Mouse (Mus musculus) left cerebral cortex, adult 9 months (tissue): ENCODE measurements around the gene Prpf8.
"Not testable (repeated sequence)": the region's sequence is repeated elsewhere in the genome, so short reads cannot be mapped to it uniquely, and the experiment has no call there.

Experiments used
- DNase-seq, 2 experiments: peaks; one replicate each; pipeline ENCODE4 v3.0.0; 2022; ENCODE audit warnings: low spot score in 2 of 2

Prpf8 gene

DNA sequence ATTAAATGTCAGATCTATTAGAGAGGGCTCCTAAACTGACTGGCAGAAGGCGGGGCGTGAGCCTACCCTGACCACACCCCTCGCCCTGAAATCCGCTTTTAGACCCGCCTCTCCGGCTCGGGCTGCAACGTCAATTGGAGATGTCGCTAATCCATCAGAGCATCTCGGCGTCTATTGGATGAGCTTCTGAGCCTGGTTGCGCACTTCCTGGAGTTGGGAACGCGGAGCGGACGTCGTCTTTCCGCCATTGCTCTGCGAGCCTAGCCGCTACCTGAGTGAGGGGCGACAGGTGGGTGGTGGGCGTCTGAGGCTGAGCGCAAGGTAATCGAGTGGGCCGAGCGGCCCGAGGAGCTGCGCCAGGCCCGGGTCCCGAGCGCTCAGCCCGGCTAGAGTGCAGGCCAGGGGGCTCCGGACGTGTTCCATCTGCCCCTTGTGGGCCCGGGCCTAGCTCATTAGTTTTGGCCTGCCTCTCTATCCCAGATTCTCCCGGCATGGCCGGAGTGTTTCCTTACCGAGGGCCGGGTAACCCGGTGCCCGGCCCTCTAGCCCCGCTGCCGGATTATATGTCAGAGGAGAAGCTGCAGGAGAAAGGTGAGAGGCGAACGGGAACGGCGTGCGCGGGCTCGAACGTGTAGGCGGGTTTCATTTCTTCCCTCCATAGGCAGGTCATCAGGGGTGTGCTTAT, at the start of gene Prpf8:
Gene Prpf8, plus strand, starts transcription at position 216 of the 685 bp plus-strand sequence.
- peak; percentile 95 to 100 for DNase-seq

DNA sequence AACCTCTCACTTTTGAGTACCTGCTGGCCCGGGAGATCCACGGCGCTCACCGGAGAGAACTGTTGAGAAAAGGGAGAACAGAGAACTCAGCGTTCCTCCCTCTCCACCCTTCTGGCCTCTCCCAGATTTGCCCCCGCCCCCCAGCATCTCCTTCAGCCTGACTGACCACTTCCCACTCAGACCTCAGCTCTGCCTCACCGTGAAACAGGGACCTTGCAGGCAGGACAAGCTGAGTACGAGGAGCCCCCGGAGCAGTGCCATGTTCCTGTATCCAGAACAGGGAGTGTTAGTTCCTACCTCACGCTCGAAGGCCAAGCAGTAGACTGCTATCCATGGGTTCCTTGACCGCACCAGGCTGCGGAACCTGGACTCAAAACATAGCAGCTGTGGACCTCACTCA, 48.4 kb upstream of the Prpf8 start:
- DNase-seq, result no peak

DNA sequence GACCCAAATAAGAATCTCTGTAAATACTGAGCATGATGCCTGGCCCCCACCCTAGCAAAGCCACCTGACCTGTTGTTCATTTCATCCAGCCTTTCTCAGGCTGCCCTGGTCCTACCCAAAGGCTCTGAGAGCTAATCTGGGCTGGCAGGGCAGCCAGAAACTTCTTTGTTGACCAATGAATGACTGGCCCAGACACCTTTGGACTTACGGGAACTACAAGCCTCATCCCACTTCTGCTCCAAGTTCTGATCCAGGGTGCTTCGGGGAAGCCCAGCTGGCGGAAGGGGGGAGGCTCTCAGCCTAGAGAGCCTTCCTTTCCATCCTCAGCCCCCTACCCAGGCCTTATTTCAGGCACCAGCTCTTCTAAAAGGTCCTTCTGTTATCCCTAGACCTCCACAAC, 47.8 kb upstream of the Prpf8 start:
- DNase-seq, result no peak

DNA sequence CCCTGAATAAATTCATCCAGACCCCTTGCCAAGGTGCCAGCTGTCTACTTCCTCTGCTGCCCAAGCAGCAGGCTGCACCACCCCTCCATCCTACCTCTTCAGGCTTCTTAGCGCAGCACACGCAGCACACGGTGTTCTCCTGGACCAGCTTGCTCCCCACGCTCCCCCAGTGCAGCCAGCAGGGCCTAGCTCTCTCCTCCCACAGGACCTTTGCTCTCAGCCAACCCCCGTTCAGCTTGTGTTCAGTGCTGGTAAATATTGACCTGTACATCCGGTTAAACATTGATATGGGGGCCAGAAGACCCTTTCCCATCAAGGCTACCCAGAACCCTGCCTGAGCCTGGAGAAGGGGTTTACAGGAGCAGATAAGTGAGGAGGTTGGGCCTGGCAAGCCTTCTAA, 47.3 kb upstream of the Prpf8 start, which contains the start of gene Serpinf2:
Gene Serpinf2, minus strand, starts transcription at position 229 of the 400 bp plus-strand sequence.
- DNase-seq, result no peak

DNA sequence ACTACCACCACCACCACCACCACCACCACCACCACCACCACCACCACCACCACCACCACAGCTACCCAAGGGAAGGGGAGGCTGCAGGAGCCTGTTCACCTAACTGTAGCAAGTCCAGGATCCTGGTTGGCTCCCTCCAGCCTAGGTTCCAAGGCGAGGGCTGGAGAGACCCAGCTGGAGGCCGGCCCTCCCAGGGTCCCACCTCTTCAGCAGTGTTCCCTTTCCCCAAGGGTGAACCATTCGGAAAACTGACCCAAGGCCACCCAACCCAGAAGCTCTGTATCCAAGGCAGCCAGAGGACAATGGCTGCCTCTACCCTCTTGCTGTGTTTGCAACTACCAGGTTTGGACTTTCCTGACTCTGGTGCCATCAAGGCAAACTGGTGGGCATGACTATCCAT, 46.7 kb upstream of the Prpf8 start:
- DNase-seq, result no peak

DNA sequence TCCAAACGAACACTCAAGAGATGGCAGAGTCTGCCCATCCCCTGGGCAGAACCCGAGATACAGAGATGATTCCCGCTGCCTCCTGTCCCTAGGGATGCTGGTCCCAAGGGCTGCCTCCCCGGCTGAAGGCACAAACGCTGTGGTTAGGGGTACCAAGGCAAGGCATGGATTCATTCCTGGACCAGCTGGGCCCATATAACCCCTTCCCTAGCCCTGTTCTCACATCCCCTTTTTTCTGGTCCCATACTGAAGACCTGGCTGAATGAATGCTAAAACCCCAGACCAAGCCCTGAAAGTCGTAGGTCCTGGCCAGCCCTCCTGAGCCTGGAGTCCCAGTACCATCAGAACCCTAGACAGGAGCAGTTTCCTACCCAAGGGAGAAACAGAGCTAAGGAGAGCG, 45.6 kb upstream of the Prpf8 start:
- no peak for DNase-seq

DNA sequence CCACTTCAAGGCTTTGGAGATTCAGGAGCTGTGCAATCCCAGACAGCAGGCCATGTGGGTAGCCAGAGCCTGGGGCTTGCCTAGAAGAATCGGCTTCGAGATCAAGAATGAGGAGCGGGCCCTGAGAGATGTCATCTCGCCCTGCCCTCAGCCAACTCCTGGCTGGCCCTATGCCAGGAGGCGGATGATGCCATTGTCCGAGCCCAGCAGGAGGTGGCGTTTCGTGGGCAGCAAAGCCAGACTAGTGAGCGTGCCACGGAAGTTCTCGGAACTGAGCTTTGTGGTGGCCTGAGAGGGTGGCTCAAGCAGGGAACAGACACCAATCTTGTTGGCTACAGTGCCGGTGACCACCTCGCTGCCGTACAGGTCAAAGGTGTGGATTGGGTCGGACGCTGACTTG, 45.0 kb upstream of the Prpf8 start:
- no peak for DNase-seq

DNA sequence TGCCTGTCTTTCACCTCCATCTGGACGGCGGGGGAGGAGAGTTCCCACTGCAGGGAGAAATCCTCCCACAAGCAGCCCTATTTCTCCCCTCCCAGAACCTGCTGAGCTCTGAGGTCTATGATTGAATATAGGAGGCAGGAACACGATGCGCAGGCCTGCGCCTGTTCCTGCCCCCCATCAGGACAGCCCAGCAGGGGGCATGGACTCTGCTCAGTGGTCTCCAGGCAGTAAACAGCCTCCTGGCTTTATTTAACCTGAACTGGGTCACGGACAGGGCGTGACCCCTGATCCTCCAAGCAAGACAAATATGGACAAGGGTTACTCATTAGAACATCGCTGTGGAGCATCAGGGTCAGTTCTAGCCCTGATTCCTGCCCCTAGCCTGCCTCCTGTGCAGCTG, 42.9 kb upstream of the Prpf8 start:
- no peak for DNase-seq

DNA sequence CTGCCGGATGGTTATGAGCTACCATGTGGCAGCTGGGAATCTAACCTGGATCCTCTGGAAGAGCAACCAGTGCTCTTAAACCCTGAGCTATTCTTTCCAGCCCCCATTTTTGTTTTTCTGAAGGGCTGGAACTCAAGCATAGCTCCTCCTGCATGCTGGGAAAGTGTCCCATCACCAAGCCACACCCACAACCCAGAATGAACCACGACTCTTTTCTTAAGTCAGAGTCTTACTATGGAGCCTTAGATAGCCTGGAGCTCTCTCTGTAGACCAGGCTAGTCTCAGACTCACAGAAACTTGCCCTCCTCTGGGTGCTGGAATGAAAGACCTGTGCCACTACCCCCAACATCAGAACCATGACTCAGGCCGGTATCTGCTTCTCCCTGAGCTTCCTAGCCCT, 38.0 kb upstream of the Prpf8 start:
- DNase-seq, result no peak

DNA sequence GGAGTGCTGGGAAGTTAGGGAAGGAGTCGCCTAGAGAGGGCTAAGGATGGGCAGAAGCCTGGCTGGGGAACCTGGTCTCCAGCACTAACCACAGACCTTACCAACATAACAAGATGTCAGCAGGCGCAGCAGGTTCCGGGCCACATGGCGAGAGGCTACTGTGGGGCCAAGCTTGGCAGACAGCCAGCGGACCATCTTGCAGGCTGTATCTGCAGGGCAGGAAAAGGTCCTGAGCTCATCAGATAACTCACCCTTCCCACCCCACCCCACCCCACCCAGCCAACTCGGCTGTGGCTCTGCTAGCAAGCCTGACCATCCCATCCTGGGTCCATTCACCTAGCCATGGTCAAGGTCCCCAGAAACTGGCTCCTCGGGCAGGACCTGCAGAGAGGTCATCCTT, 36.9 kb upstream of the Prpf8 start:
- DNase-seq, result no peak

DNA sequence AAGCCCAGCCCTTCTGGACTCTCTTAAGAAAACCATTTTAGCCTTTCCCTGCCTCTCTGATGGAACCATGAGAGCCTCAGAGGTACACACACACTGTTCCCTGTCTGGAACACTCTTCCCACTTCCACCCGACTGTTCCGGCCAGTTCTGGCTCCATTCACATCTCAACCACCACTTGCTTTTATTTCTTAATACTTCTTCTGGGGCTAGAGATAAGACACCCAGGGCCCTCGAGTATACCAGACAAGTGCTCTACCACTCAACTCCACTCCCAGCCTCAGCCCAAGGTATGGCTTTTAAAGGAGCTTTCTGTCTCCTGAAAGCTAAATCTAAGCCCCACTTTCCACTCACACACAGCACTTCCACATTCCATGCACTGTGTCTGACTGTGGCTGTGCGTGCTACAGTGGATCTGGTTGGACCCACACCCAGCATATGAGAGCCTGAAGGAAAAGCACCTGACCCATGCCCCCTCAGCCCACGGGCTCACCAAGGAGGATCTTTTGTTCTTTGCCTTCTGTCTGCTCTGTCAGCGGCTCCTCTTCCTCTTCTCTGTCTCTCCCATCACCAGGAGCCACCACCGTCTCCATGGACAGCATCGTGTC, 36.2 kb upstream of the Prpf8 start:
- no peak for DNase-seq

DNA sequence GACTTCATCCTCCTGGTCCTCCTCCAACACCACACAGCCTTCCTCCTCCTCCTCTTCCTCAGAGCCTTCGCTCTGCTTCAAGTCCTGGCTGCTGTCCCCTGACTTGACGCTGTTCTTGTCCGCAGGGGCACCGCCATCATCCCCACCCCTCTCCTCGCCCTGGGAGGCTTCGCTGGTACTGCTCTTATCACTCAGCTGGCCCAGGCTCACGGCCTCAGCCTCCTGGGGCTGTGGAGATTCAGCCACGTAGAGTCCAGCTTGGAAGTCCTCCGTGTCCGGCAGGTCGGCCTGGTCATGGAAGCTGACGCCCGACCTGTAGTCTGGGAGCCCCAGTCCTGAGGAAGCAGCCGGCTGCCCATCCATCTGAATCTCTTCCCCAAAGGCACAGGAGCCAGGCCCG, 35.7 kb upstream of the Prpf8 start:
- no peak for DNase-seq

DNA sequence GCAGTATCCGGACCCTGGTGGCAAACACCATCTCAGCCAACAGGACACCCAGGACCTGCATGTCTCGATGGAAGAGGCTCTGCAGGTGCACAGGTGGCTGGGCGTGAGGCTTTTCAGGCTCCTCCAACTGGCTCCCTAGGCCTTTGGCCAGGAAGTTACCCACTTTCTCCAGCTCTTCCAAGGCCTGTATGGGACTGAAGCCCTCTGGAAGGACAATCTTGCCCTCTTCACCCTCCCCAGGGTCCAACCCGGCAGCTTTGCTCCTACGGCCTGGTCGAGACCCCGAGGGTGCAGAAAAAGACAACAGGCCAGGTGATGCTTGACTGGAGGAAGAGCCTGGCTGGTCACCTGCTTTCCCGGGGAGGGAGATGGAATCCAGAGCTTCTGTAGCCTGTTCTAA, 34.5 kb upstream of the Prpf8 start:
- DNase-seq, result no peak

DNA sequence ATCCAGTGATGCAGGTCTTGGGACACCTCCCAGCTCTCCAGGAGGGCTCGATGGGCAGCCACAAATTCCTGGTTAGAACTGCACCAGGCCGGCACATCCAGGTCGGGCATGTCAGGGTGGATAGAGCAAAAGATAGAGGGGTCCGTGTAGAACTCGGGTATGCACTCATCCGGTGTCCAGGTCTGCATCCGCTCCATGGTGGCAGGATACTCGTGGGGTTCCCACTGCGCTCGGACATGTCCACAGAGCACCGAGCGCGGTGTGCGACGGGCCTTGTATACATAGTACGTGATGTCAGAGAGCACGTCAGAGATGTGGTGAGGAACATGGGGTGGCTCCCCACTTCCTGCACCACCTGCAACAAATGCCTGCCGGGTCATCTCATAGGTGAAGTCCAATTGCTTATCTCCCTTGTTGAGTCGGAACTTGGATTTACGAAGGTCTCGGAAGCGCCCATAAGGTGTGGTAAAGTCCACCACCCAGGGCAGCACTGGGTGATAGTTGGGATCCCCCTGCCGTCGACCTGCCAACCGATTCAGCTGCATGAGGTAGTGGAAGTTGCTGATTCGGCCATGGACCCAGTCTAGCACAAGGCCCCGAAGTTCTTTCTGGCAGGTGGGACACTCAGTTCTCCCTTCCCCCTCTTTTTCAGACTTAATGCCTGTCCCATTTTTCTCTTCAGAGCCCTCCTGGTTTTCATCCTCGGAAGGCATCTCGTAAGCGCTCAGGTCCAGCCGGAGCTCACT, 33.6 kb upstream of the Prpf8 start:
- DNase-seq, result no peak

DNA sequence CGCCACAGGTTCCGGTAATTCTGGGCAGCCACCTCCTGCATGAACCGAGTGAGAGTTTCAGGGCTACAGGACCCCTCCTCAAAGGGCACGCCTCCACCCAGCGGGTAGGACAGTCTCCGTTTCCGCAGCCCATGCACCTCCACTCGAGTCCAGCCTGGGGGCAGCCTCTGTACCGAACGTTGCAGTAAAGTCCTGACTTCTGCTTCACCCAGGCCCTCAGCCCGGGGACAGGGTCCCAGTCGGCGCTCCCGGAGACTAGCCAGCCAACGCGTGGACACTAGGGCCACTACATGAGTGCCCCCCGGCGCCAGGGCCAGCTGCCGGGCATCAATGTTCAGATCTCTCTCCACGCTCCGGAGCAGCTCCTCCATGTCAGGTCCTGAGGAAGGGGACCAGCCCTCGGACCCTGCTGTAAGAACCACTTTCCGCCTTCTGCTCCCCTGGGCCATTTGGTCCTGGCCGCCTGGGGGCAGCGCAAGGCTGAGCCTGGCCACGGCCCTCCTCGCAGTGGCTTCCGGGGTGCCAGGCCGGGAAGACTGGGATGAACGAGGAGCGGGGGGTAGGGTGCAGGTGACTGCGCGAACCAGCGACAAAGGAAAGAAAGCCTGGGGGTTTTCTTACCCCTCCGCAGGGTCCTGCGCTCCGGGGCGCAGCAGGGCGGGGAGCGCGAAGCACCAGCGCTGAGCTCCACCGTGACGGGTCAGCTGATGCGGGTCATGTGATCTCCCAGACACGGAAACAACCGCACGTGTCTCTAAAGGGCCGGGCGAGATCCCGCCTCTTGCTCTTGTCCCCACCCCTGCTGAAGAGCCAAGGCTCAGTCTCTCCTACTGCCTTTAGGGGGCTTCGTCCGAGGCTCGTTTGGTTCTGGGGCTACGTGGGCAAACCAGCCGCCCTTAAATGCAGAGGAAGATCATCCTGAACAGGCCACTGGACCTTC, 32.4 kb upstream of the Prpf8 start, which contains the start of gene Wdr81:
Gene Wdr81, minus strand, starts transcription at position 727 of the 940 bp plus-strand sequence.
- peak in 1 of 2 experiments; percentile 88 for DNase-seq

DNA sequence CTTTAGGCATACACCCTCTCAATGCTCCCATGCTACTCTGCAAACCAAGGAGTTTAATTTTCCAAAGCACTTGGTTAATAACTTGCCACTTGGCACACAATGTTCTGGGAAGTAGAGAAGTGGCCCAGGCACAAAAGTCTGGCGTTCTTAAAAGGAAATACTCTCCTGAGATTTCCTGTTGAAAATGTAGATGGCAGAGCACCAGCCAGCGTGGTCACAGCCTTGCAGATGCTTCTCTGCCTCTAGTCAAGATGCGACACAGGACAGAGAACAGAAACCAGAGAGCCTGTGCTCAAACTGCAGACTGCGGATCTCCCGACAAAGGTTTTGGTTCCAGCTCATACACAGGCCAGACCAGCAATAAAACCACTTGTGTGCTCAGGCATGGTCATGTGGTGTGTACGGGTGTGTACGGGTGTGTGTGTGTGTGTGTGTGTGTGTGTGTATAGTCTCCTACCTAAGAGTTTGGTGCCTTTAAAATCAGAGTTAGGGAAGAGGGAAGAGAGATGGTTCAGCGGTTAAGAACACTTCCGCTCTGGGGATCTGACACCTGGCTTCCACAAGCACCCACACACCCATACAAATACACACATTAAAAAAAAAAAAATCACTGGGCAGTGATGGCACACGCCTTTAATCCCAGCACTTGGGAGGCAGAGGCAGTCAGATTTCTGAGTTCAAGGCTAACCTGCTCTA, 31.4 kb upstream of the Prpf8 start:
- no peak for DNase-seq

DNA sequence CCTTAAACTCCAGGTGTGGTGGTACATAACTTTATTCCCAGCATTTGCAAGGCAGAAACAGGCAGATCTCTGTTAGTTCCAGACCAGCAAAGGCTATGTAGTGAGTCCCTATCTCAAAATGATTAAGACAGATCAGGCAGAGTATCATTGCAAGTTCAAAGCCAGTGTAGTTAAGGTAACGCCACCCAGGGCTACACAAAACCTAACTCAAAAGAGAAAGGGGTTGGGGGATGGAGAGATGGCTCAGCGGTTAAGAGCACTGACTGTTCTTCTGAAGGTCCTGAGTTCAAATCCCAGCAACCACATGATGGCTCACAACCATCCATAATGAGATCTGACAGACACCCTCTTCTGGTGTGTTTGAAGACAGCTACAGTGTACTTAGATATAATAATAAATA, 30.6 kb upstream of the Prpf8 start:
- DNase-seq, result not testable (repeated sequence)

DNA sequence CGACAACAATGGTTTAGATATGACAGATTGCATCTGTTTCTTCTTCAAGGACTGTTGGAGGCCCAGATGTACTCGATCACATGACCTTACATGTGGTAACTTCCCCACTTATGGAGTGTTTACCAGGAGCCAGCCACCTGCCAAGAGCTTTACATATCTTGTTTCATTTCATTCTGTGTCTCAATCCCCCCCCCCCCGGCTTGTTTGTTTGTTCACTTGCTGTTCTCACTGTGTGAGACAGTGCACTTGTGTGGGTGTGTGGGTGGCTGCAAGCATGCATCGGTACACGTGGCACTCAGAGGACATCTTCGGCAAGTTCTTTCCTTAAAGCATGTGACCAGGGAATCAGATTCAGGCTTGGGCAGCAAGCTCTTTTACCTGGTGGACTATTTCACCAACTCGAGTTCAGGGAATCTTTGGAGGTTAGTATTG, 30.2 kb upstream of the Prpf8 start:
- DNase-seq, result no peak

DNA sequence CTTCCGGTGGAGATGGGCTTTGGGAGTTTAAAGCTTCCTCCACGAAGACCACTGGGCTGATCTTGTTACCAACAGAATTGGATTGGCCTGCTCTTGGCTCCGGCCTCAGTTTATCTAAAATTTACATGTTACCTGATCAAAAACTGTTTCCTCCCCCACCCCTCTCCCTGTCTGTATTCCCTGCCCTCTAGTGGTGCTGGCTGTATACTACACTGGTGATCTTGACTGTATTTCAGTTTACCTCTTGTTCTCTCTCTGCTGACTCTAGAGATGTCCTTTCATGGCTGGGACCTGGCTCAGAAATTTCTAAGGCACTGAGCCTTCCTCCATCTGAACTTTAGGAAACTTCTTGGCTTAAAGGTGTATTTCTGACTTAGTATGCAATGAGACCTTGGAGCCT, 28.4 kb upstream of the Prpf8 start:
- no peak for DNase-seq

DNA sequence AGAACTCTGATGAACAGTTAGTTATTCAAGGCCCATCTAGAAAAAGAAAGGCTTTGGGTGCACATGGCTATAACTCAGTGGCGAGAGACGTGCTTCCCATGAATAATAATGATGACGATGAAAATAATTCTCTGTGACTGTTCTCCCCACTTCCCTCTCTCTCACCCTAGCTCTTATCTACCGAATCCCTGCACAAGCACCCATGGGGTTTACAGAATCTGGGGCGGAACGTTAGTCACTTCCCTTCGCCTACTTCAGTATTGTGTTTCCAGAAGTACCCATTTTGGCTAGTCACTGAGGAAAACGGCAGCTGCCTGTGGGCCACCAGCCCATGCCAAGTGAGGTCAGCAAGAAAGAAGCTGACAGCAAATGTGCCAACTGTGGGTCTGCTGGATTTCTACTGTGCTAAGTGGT, 28.0 kb upstream of the Prpf8 start:
- DNase-seq, result no peak

DNA sequence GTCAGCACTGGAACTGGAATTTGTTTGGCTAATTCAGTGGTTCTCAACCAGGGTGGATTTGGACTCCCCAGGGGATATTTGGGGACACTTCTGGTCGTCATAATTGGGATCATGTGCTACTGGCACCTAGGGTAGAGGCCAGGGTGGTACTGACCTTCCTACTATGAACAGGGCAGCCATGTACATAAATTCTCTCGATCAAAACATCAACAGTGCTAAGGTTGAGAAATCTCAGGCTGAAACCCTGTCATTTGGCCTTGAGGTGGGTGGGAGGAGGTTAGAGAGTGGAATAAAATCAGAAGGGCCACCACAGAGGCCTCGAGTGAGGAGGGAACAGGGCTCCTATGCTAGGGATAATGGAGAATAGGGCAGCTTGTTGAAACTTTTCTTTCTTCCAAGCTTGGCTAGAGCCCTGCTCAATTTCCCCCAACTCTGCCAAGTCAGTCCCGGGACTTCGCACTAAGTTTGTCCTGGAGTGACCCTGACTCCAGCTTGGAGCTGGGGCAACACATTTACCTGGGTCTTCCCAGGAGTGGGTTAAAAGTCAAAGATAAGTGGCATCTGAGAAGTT, 27.4 kb upstream of the Prpf8 start:
- DNase-seq, result no peak
